Mouse (Mus musculus) heart, adult 11 months (tissue): Measurements from ENCODE around the gene Nudt21.

Source experiments
- DNase-seq: peaks from one replicate; pipeline ENCODE4 v3.0.0; 2022

Gene Nudt21

DNA sequence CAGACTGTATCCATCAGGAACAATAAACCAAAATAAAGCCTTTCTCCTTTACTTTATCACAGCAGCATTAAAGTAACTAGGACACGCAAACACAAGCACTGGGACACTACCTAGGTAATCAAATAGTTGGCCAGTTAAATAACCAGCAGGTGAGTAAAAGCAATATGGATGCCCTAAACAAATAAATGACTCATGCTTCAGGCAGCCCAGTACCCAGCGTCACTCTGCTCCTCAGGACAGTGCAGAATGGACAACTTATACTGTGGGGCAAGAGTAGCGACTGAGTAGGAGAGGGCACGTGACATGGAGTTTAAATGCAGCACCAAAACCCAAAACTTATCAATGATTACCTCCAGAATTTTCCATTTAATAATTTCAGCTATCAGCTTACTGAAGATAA lies 47.1 kb downstream of the Nudt21 start:
- peak; percentile 53 for DNase-seq

DNA sequence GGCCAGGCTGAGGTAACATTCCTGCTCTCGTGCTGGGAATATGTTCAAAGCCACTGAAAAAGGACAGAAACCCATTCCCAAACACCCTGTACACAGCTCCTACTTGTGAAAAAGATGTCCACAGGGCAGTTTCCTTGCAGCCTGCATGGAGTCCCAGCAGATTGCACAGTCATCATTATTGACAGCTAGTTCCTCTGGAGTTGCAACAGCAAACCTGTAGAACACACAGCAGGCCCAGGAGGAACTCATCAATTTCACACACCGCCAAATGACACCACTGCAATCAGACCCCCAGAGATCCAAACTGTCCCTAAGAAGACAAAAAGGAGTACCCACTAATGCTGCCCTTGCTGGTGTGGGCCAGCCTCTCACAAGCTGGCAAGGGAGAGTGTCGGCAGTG lies 52.1 kb downstream of the Nudt21 start:
- DNase-seq, result peak; percentile 71

DNA sequence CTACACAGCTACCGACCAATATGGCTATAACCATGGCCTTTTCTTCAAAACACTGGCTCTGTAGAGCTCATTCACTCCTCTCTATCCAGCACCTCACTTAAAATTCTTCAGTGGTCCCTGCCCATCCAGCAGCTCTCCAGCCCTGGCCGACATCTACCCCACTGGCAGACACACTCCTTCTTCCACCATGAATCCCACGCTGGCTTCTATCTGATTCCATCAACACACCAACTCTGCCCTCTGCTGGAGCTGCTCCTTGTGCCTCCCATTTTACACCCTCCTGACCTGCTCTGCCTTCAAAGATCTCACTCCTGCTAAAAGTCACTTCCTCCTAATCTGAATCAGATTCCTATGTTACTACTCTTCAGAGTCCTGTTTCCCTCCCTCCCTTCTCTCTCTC lies 53.0 kb downstream of the Nudt21 start:
- peak; percentile 82 for DNase-seq

DNA sequence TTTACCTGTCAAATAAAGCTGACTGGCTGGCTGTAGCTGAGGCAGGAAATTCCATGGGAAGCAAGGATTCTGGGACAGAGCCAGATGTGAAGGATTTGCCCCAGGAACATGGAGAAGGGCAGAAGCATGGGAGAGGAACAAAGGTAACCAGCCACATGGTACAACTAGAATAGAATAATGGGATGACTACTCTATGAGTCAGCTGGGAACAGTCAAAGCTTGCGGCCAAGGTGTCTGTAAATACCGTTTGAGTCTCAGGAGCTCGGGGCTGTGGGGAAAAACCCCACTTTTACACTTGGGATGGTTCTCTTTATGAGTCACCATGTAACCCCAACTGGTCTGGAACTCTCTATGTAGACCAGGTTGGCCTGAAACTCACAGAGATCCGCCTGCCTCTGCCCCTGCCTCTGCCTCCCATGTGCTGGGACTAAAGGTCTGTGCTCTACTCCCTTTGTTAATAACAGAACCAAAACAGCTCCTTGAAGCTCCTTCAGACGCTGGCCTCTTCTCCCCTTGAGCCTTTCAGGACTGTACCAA lies 55.1 kb downstream of the Nudt21 start:
- peak; percentile 68 for DNase-seq

DNA sequence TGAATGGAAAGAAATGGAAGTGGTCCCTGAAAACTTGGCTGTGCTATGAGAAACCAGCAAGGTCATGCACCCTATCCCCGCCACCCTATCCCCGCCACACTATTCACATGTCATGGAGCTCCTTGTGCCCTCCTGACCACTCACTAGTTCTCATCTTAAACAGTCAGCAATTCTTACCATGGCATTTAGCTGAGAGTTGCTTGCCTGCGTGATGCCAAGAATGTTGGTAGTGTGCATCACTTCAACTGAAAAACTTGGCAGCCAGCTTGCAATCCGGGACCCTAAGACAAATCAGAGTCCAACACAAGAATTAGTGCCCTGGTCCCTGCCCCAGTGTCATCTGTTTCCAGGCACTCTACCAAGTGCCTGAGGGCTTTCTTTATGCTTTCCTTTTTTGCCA lies 56.7 kb downstream of the Nudt21 start:
- DNase-seq, result no peak

DNA sequence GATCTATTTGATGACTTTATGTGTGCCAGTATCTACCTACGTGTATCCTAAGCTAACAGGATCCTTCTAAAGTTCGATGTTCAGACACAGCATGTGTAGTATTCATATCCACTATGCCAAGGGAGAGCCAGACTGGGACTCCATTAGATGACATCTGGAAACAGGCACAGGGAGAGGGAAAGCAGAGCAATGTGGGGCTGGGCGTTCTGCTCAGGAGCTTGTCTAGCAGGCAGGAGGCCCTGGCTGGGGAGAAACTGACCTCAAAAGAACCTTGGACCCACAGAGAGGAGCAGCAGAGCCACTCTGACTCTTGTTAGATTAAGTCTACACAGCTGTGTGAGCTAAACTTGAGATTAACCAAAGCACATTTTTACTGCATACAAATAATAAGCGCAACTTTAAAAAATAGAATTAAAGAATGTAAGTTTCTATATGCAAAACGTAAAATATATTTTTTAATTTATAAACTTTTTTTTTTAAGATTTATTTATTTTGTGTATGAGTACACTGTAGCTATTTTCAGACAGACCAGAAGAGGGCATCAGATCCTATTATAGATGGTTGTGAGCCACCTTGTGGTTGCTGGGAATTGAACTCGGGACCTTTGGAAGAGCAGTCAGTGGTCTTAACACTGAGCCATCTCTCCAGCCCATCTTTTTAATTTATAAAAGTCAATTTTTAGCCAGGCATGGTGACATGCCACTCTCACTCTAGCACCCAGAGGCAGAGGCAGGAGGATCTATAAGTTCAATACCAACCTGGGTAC lies 60.2 kb downstream of the Nudt21 start:
- DNase-seq, result peak; percentile 68

DNA sequence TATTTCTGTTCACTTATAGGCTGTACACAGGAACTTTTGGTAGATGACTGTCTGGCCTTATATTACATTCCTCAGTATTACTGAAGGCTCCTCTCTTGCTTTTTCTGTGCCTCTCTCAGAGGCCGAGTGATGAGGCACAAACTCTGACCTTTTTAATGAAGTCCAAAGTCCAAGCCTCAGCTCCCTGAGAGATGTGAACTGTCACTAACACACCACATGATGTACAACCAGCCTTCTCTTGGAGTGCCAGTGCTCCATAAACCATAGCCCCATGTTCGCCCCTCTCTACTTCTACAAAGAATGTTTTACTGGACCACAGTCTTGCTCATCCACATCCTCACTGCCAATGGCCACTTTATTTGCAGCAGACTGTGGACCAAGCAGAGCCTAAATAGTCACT lies 61.5 kb downstream of the Nudt21 start:
- DNase-seq, result peak; percentile 63

DNA sequence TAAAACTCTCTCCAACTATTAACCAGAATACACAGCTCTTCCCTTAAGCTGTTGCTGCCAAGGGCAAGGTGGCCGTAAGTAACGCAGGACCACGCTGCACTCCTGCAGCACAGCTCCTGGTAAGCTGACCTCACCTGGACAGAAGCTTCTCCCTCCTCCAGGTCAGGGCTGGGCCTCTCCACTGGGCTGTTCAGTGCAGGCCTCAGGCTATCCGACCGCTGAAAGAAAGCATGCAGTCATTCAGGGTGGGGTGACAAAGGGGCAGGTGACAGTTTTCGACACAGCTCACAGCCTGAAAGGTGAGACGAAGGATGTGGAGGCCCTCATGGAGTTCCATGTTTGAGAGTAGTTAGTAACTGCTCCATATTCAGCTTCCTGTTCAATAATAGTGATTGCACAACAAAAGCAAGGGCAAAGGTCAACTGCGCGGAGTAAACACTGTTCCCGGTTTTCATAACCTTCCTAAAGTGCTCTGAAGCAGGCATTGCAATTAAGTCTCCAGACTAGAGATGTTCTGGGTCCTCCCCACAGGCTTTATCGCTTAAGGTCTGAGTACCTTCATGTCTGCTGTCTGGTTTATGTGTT lies 62.1 kb downstream of the Nudt21 start:
- DNase-seq, result peak; percentile 72

DNA sequence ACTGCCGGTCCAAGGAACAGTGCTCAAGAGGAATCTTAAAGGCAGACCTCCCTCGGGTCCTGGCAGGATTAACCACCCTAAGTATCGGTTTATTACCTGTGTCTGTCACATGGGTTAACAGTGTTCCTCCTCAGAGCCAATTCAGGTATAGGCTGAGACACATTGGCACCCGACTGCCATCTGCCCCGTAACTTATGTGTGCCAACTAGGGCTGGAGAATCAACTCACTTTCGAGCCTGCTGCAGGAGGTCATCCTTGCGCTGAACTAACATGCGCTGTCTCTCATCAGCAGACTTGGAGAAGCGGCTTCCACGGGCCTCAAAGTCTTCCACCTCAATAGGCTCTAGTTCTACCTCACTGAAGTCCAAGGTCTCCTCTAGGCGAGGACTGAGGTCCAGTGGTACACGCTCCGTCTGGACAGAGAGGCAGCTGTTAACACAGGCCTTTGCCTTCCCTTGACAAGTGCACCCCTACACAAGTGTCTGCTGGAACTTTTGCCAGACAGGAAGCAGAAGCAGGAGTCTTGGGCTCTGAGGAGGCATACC lies 62.9 kb downstream of the Nudt21 start:
- DNase-seq, result peak; percentile 89

DNA sequence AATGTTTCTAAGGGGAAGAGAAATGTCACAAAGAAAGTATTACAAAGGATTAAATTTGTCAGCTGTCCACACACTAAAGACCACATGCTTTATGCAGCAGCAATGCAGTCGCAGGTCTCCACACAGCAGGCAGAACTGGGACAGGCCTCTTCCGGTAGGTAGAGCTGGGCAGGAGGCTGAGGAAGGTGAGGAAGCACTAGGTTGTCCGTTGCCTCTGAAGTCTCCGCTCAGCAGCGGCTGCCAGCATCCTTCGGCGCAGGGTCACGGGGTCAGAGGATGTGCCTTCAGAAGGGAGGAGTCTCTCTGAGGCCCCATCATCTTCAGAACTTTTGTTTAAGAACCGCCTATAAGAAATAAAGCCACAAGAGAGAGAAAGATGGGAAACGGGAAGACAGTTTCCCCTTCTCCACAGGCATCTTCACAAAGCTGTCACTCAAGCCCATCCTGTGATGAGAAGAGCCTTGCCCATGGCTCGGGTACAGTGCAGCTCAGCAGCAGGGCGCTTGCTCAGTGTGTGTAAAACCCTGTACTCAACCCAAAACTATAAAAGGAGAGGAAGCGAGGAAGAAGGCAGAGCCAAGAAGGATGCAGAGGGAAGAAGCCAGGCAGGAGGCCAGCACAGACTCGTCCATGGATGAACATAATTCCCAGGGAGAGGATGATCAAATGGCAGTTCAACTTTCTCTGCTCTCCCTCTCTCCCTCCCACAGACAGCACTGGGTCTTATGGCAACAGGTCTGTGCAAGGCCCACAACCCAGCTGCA lies 63.7 kb downstream of the Nudt21 start:
- DNase-seq, result peak; percentile 87

DNA sequence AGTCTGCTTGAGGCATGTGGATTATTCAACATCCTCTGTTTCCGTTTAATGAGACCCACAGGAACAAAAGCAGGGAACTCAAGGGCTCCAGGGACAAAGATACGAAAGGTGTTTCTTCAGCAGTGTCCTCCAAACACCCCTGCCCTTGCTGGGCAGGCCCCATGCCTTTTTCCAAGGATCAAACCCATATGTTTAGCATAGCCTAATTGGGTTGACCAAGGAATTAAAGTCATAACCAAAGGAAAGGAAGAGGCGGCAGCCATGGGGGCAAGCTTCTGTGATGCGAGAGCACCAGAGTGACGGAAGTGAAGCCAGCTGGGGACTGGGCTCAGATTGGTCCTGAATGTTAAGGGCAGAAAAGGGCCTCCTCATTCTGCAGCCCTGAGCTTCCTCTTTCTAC lies 64.6 kb downstream of the Nudt21 start:
- peak; percentile 71 for DNase-seq

DNA sequence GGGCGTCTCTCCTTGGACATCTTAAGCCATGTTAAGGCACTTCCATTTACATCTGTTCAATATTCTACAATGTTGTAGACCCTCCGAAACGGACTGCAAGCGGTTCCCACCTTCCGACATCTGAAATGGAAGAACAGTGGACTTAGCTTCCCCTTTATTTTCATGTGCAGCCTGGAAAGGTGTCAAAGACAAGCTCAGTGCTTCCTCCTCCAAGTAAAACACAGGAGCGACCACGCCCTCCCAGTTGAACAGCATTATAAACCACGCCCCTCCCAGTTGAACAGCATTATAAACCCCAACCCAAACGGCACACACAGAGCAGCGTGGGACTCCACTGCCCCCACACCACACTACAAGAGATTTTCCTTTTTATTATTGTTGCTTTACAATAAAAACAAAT lies 65.4 kb downstream of the Nudt21 start:
- peak; percentile 75 for DNase-seq

DNA sequence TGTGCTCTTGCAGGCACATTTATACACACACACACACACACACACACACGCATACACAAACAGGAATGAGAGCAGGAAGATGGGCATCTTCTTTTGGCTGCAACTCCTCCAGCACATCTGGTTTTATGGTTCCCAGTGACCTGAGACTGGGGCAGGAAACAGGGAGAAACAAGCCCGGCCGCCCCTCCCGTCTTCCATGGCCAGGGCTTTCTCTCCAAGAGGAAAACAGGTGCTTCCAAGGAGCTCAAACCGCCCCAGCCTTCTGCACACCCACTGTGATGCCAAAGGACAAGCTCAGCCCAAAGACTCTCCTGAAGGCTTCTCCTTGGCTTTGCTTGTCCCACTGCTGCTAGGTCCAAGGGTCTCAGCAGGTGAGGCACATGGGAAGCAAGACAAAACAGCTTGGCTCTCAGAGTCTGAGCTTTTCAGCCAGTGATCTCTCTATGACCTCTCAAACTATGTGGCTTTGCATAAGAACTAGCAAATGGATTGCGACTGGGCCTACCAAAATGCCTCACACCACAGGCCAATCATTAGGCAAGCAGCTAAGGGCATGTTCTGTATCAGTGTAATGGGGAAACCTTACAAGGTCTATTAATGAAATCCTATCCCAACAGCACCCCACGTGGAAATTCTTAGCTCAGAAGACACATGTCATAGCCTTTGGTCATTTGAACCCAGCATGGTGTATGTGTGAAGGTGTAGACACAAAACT lies 67.0 kb downstream of the Nudt21 start:
- DNase-seq, result peak; percentile 85

DNA sequence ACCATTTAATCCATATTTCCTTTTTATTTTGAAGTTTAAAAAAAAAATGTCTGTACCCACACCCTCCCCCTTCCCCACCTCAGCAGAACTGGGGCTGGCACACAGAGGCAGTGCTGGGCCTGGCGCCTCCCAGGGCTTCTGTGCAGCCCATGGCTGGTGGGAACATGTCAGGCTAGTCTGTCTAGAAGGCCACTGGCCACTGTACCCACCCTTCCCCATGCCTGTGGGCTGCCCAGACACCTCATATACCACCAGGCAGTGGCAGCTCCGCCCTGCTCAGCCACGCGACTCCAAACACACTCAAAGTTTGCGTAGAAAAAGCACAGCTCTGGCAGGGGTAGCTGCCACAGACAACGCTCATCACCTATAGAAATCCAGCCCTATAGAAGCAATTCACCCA lies 68.5 kb downstream of the Nudt21 start:
- peak; percentile 83 for DNase-seq
